Mouse (Mus musculus) neural tube, embryonic 13.5 days (tissue): ENCODE measurements around the gene Ly6c2. TPM values are rescaled to one million over a fixed set of nuclear protein-coding genes. Genes with fewer than 3 reads are reported as not detected.
"Not testable (repeated sequence)": the region's sequence is repeated elsewhere in the genome, so short reads cannot be mapped to it uniquely, and the experiment has no call there.

Source experiments
- ATAC-seq: fragments of 200-750 bp; cut with Nextera tagmentation; 2 replicates; pipeline ENCODE4 v1.8.0; 2017; ENCODE audit warnings: low read depth, mild to moderate bottlenecking, moderate TSS enrichment, moderate library complexity
- H3K27ac ChIP-seq: fragments of 300-500 bp; sonication (generic); replicated peaks from 2 replicates; pipeline ENCODE4 v1.5.1; 2015; ENCODE audit warnings: moderate library complexity, mild to moderate bottlenecking, inconsistent platforms
- H3K27me3 ChIP-seq: fragments of 300-500 bp; sonication (generic); 2 replicates; pipeline ENCODE4 v1.6.1; 2015; ENCODE audit warnings: mild to moderate bottlenecking, inconsistent platforms
- H3K36me3 ChIP-seq: fragments of 300-500 bp; sonication (generic); 2 replicates; pipeline ENCODE4 v1.6.1; 2015; ENCODE audit warnings: mild to moderate bottlenecking, inconsistent platforms
- H3K4me1 ChIP-seq: fragments of 300-500 bp; sonication (generic); replicated peaks from 2 replicates; pipeline ENCODE4 v1.6.1; 2015; ENCODE audit warnings: inconsistent platforms
- H3K4me2 ChIP-seq: fragments of 300-500 bp; sonication (generic); 2 replicates; pipeline ENCODE4 v1.6.1; 2015; ENCODE audit warnings: inconsistent platforms, mild to moderate bottlenecking, moderate library complexity
- H3K4me3 ChIP-seq: fragments of 300-500 bp; sonication (generic); 2 replicates; pipeline ENCODE4 v1.5.1; 2015; ENCODE audit warnings: mild to moderate bottlenecking, inconsistent platforms
- H3K9ac ChIP-seq: fragments of 300-500 bp; sonication (generic); 2 replicates; pipeline ENCODE4 v1.6.1; 2015; ENCODE audit warnings: moderate library complexity, mild to moderate bottlenecking, inconsistent platforms
- H3K9me3 ChIP-seq: fragments of 300-500 bp; sonication (generic); 2 replicates; pipeline ENCODE4 v1.6.1; 2016; ENCODE audit warnings: inconsistent platforms
- WGBS: fragments of 180-500 bp; shearing (Covaris S2); methylation state at CpG from one replicate; pipeline ENCODE4 v1.1.7; 2015; 5-methylcytosine and 5-hydroxymethylcytosine counted together
- polyA plus RNA-seq: library from polyadenylated mRNA; unstranded; fragments of >200 nt; fragmentation: Nextera tagmentation; extraction: Ambion mirVana; gene quantifications from 2 replicates; pipeline ENCODE4 v1.2.1, GENCODE M21; 2015

Ly6c2 gene
- polyA plus RNA-seq: 0.48 TPM in 1 of 2 replicates, not detected in the other

- not testable (repeated sequence) for H3K9ac ChIP-seq, H3K4me1 ChIP-seq, H3K27ac ChIP-seq, H3K4me3 ChIP-seq, H3K36me3 ChIP-seq, ATAC-seq, H3K9me3 ChIP-seq, H3K4me2 ChIP-seq, H3K27me3 ChIP-seq
- 70% methylated on average over 1 of the region's 1 CpGs for WGBS
Measured at GRCm38 (mm10) chr15:75111861-75112630, at the start of gene Ly6c2. Gene Ly6c2, minus strand, starts transcription at chr15:75111970.

GRCm38 (mm10) chr15:75157646-75158045 is 45.9 kb upstream of the Ly6c2 start:
- H3K9me3 ChIP-seq: peaks cover 11% of the 10 kb centered on the region; the same call in 1 of the 2 replicates
- no peaks in the 10 kb centered on the region for H3K36me3 ChIP-seq
- H3K4me2 ChIP-seq: no peak overlapping the region
- no peaks in the 10 kb centered on the region for H3K4me1 ChIP-seq
- ATAC-seq: no peak
- H3K27ac ChIP-seq: no peak overlapping the region
- H3K27me3 ChIP-seq: no peaks in the 10 kb centered on the region
- WGBS: 56% methylated on average over 1 of the region's 1 CpGs
- H3K9ac ChIP-seq: no peak overlapping the region
- no peak overlapping the region for H3K4me3 ChIP-seq

GRCm38 (mm10) chr15:75154940-75155339 is 43.2 kb upstream of the Ly6c2 start, which contains the start of gene Ly6g:
Gene Ly6g, plus strand, starts transcription at chr15:75155240.
- 0 out of 2 replicates have a peak, but pooled peaks cover 4% of the 10 kb centered on the region for H3K9me3 ChIP-seq
- H3K4me3 ChIP-seq: no peak within 1 kb of the TSS
- ATAC-seq: no peak
- no peaks in the 10 kb centered on the region for H3K4me1 ChIP-seq
- 64% methylated on average over 1 of the region's 1 CpGs for WGBS
- H3K27ac ChIP-seq: no peak within 1 kb of the TSS
- H3K27me3 ChIP-seq: no peaks in the 10 kb centered on the region
- no peaks in the 10 kb centered on the region for H3K36me3 ChIP-seq
- H3K9ac ChIP-seq: no peak within 1 kb of the TSS
- H3K4me2 ChIP-seq: no peak within 1 kb of the TSS

GRCm38 (mm10) chr15:75153087-75153486 is 41.3 kb upstream of the Ly6c2 start:
- Histone ChIP-seq H3K4me1 (no peaks in the 10 kb centered on the region), H3K9ac (no peak overlapping the region), H3K4me2 (no peak overlapping the region), H3K4me3 (no peak overlapping the region), H3K27me3 (no peaks in the 10 kb centered on the region), H3K9me3 (no peaks in the 10 kb centered on the region), H3K36me3 (no peaks in the 10 kb centered on the region), H3K27ac (no peak overlapping the region)
- no peak for ATAC-seq

GRCm38 (mm10) chr15:75143735-75144134 is 32.0 kb upstream of the Ly6c2 start:
- Histone ChIP-seq H3K27ac (no peak overlapping the region), H3K9me3 (no peaks in the 10 kb centered on the region), H3K4me1 (no peaks in the 10 kb centered on the region), H3K4me2 (no peak overlapping the region), H3K9ac (no peak overlapping the region), H3K36me3 (no peaks in the 10 kb centered on the region), H3K27me3 (no peaks in the 10 kb centered on the region), H3K4me3 (no peak overlapping the region)
- WGBS: 61% methylated on average over 3 of the region's 3 CpGs
- no peak for ATAC-seq

GRCm38 (mm10) chr15:75141812-75142360 is 30.1 kb upstream of the Ly6c2 start:
- not testable (repeated sequence) for H3K9ac ChIP-seq, H3K9me3 ChIP-seq, H3K4me2 ChIP-seq, H3K27me3 ChIP-seq, ATAC-seq, H3K4me1 ChIP-seq, H3K27ac ChIP-seq, H3K4me3 ChIP-seq, H3K36me3 ChIP-seq
- 48% methylated on average over 6 of the region's 6 CpGs for WGBS

- not testable (repeated sequence) for H3K9me3 ChIP-seq, ATAC-seq, H3K27ac ChIP-seq, H3K4me3 ChIP-seq, H3K27me3 ChIP-seq, H3K9ac ChIP-seq, H3K4me1 ChIP-seq, H3K36me3 ChIP-seq, H3K4me2 ChIP-seq
- WGBS: 81% methylated on average over 3 of the region's 3 CpGs
Measured at GRCm38 (mm10) chr15:75137739-75138138, 26.0 kb upstream of the Ly6c2 start.

GRCm38 (mm10) chr15:75135090-75135783 is 23.5 kb upstream of the Ly6c2 start:
- H3K27me3 ChIP-seq, H3K4me2 ChIP-seq, H3K9ac ChIP-seq, H3K27ac ChIP-seq, H3K36me3 ChIP-seq, H3K4me1 ChIP-seq, ATAC-seq, H3K9me3 ChIP-seq, H3K4me3 ChIP-seq: not testable (repeated sequence)
- 78% methylated on average over 1 of the region's 2 CpGs for WGBS

- H3K4me2 ChIP-seq, ATAC-seq, H3K4me3 ChIP-seq, H3K27me3 ChIP-seq, H3K9ac ChIP-seq, H3K36me3 ChIP-seq, H3K9me3 ChIP-seq, H3K27ac ChIP-seq, H3K4me1 ChIP-seq: not testable (repeated sequence)
- 98% methylated on average over 2 of the region's 2 CpGs for whole genome bisulfite sequencing
Measured at GRCm38 (mm10) chr15:75132346-75132745, 20.6 kb upstream of the Ly6c2 start.

- ATAC-seq: no peak
Measured at GRCm38 (mm10) chr15:75120066-75120465, 8.3 kb upstream of the Ly6c2 start.

GRCm38 (mm10) chr15:75118742-75119141 is 7.0 kb upstream of the Ly6c2 start:
- 34% methylated on average over 6 of the region's 7 CpGs for WGBS
- ATAC-seq, H3K4me1 ChIP-seq, H3K36me3 ChIP-seq, H3K27ac ChIP-seq, H3K27me3 ChIP-seq, H3K4me2 ChIP-seq, H3K9me3 ChIP-seq, H3K9ac ChIP-seq, H3K4me3 ChIP-seq: not testable (repeated sequence)

More at GRCm38 (mm10) chr15:75120066-75120465, 8.3 kb upstream of the Ly6c2 start:
- no peaks in the 10 kb centered on the region for H3K9me3 ChIP-seq
- no peaks in the 10 kb centered on the region for H3K27me3 ChIP-seq
- no peaks in the 10 kb centered on the region for H3K36me3 ChIP-seq
- H3K27ac ChIP-seq: no peak overlapping the region
- H3K9ac ChIP-seq: no peak overlapping the region
- H3K4me3 ChIP-seq: no peak overlapping the region
- no peaks in the 10 kb centered on the region for H3K4me1 ChIP-seq
- WGBS: 15% methylated on average over 2 of the region's 2 CpGs
- H3K4me2 ChIP-seq: no peak overlapping the region

- WGBS: 93% methylated on average over 5 of the region's 5 CpGs
- ATAC-seq, H3K9me3 ChIP-seq: not testable (repeated sequence)
Measured at GRCm38 (mm10) chr15:75117481-75117880, 5.7 kb upstream of the Ly6c2 start.

More at GRCm38 (mm10) chr15:75117481-75117880, 5.7 kb upstream of the Ly6c2 start:
- not testable (repeated sequence) for H3K27me3 ChIP-seq, H3K36me3 ChIP-seq, H3K4me1 ChIP-seq, H3K9ac ChIP-seq, H3K4me3 ChIP-seq, H3K27ac ChIP-seq, H3K4me2 ChIP-seq
